Mouse (Mus musculus): ENCODE measurements around the gene Ppp1r13b. TPM values are rescaled to one million over a fixed set of nuclear protein-coding genes. Genes with fewer than 3 reads are reported as not detected.

Gene Ppp1r13b
- total and polyA plus RNA-seq, 3 experiments, result 0.42 to 2.0 (median 0.64) TPM

DNA sequence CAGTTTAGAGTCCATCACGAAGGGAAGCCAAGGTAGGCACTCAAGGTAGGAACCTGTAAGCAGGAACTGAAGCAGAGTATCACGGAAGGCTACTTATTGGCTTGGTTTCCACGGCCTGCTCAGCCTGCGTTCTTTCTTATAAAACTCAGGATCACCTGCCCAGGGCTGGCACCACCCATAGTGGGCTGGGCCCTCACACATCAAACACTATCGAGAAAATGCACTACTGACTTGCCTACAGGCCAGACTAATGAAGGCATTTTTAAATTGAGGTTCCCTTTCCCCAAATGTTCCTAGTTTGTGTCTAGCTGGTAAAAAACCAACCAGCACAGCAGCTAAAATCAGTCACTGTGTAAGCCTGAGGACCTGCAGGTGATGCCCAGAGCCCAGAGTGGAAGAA, 8.3 kb downstream of the Ppp1r13b start:
- no peaks in the 10 kb centered on the region for H3K27me3 ChIP-seq (replicated peaks)
- H3K4me3 ChIP-seq (replicated peaks in 1 of 3; ENCODE audit: low read depth in 2 of 3, low read length in 2 of 3, poor library complexity in 1 of 3), result no peak overlapping the region
- H3K79me2 ChIP-seq (replicated peaks; ENCODE audit: control insufficient read depth, extremely low read depth, insufficient read depth, poor library complexity, severe bottlenecking), result no peaks in the 10 kb centered on the region
- no peaks in the 10 kb centered on the region for H3K36me3 ChIP-seq (replicated peaks in 1 of 2; ENCODE audit: control insufficient read depth in 1 of 2, insufficient read depth in 1 of 2, low read length in 1 of 2)
- H3K9me3 ChIP-seq (replicated peaks; ENCODE audit: low read length), result no peaks in the 10 kb centered on the region
- no peak for DNase-seq (ENCODE audit: extremely low read depth)
- no peak overlapping the region for H3K27ac ChIP-seq (ENCODE audit: insufficient read depth, low read depth)
- dilution Hi-C loops (cut with MboI; ENCODE audit: extremely low pct_ligation_motif_present, extremely low pct_unique_long_range_greater_than_20kb, low sequenced_read_pairs), result no loop called here
- no peak overlapping the region for H3K9ac ChIP-seq (ENCODE audit: insufficient read depth, low read depth)
- H3K4me1 ChIP-seq (ENCODE audit: control insufficient read depth in 1 of 2, insufficient read depth in 2 of 2), result peaks cover 0 to 8% of the 10 kb centered on the region in 2 experiments; a peak in 1 of 4 replicates
- TF ChIP-seq CTCF (conservative IDR thresholded peaks at IDR 0.05 in 1 of 2, IDR thresholded peaks at IDR 0.05 in 1 of 2; ENCODE audit: low read depth in 2 of 2, low read length in 2 of 2) (no peak), MAX (IDR thresholded peaks at IDR 0.05; ENCODE audit: low read length) (no peak), SIN3A (IDR thresholded peaks at IDR 0.05; ENCODE audit: low read length) (no peak), POLR2A (IDR thresholded peaks at IDR 0.05; ENCODE audit: low read depth, low read length) (no peak), GABPA (IDR thresholded peaks at IDR 0.05; ENCODE audit: insufficient replicate concordance, low read depth, low read length) (no peak), CHD2 (IDR thresholded peaks at IDR 0.05; ENCODE audit: low read length) (no peak), ETS1 (conservative IDR thresholded peaks at IDR 0.05; ENCODE audit: low read depth, low read length) (no peak), TCF12 (IDR thresholded peaks at IDR 0.05; ENCODE audit: low read depth, low read length) (no peak)
- no peak overlapping the region for H3K4me2 ChIP-seq (ENCODE audit: insufficient read depth, low read depth, poor library complexity, severe bottlenecking)
- in situ Hi-C loops (cut with MboI; ENCODE audit: low pct_ligation_motif_present, low pct_unique_long_range_greater_than_20kb, low sequenced_read_pairs), result no loop called here

DNA sequence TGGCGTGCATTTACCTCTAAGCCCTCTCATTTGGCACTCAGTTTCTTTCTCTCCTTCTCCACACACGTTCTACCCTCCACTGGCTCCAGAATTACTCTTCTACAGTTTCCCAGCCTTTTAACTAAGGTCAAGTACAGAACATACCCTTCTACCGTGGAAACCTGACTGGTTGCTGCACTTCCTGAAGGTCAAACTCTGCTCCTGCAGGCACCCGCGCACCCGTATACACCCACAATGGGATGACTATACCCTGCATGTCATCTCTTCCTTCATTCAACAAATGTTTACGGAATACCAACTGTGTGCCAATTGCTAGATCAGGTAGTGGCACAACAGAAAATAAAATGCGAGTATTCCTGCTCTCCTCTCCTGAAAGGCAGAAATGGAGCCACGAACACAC, 9.2 kb downstream of the Ppp1r13b start:
- no peaks in the 10 kb centered on the region for H3K27me3 ChIP-seq (replicated peaks)
- no peaks in the 10 kb centered on the region for H3K9me3 ChIP-seq (replicated peaks; ENCODE audit: low read length)
- H3K4me2 ChIP-seq (ENCODE audit: insufficient read depth, low read depth, poor library complexity, severe bottlenecking), result no peak overlapping the region
- no peak overlapping the region for H3K9ac ChIP-seq (ENCODE audit: insufficient read depth, low read depth)
- H3K36me3 ChIP-seq (replicated peaks in 1 of 2; ENCODE audit: control insufficient read depth in 1 of 2, insufficient read depth in 1 of 2, low read length in 1 of 2), result no peaks in the 10 kb centered on the region
- no peak for DNase-seq (ENCODE audit: extremely low read depth)
- TF ChIP-seq MAX (IDR thresholded peaks at IDR 0.05; ENCODE audit: low read length), result no peak
- H3K4me1 ChIP-seq (ENCODE audit: control insufficient read depth in 1 of 2, insufficient read depth in 2 of 2), result peaks cover 0 to 8% of the 10 kb centered on the region in 2 experiments; a peak in 1 of 4 replicates
- H3K4me3 ChIP-seq (replicated peaks in 1 of 3; ENCODE audit: low read depth in 2 of 3, low read length in 2 of 3, poor library complexity in 1 of 3), result no peak overlapping the region
- no peak overlapping the region for H3K27ac ChIP-seq (ENCODE audit: insufficient read depth, low read depth)
- in situ Hi-C loops (cut with MboI; ENCODE audit: low pct_ligation_motif_present, low pct_unique_long_range_greater_than_20kb, low sequenced_read_pairs) (no loop called here), dilution Hi-C loops (cut with MboI; ENCODE audit: extremely low pct_ligation_motif_present, extremely low pct_unique_long_range_greater_than_20kb, low sequenced_read_pairs) (no loop called here)
- no peaks in the 10 kb centered on the region for H3K79me2 ChIP-seq (replicated peaks; ENCODE audit: control insufficient read depth, extremely low read depth, insufficient read depth, poor library complexity, severe bottlenecking)

DNA sequence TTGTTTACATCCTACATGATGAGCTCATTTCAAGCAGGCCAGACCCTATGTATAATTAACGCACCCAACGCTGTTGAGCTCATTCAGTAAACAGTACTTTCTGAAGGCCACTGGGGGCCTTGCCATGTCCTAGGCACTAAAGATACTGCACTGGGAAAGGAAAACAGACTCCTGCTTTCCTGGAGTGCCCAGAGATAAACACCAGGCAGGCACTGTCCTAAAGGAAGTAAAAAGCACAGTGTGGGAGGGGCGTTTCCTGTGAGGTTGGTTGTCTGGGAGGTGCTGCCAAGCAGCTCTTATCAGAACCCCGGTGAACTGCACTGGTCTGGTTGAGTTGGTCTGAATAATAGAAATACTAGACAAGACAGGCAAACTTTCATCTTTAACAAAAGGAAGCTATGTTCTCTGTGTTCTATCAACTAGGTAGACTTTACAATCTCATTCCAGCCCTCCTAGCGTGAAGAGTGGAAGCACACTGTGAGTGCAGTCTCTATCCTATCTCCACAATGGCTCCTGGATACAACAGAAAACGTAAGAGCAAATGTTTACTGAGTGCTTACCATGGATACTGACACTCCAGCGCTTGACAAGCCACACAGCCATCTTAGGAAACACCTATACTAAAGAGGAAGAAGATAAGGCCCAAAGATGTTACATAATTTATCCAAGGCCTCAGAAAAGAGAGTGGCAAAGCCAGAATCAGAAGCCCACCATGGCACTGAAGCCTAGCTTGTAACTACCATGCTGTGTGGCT, 10.8 kb downstream of the Ppp1r13b start:
- H3K4me1 ChIP-seq (ENCODE audit: control insufficient read depth in 1 of 2, insufficient read depth in 2 of 2), result peaks cover 0 to 8% of the 10 kb centered on the region in 2 experiments; a peak in 1 of 4 replicates
- in situ Hi-C loops (cut with MboI; ENCODE audit: low pct_ligation_motif_present, low pct_unique_long_range_greater_than_20kb, low sequenced_read_pairs), result no loop called here
- dilution Hi-C loops (cut with MboI; ENCODE audit: extremely low pct_ligation_motif_present, extremely low pct_unique_long_range_greater_than_20kb, low sequenced_read_pairs), result no loop called here
- no peak overlapping the region for H3K4me2 ChIP-seq (ENCODE audit: insufficient read depth, low read depth, poor library complexity, severe bottlenecking)
- H3K27me3 ChIP-seq (replicated peaks), result no peaks in the 10 kb centered on the region
- H3K4me3 ChIP-seq (replicated peaks in 1 of 3; ENCODE audit: low read depth in 2 of 3, low read length in 2 of 3, poor library complexity in 1 of 3), result no peak overlapping the region
- no peak overlapping the region for H3K9ac ChIP-seq (ENCODE audit: insufficient read depth, low read depth)
- TF ChIP-seq ZNF384 (IDR thresholded peaks at IDR 0.05; ENCODE audit: low read depth, low read length), result no peak
- TF ChIP-seq ZKSCAN1 (IDR thresholded peaks at IDR 0.05; ENCODE audit: borderline replicate concordance, low read depth, low read length), result no peak
- TF ChIP-seq MXI1 (IDR thresholded peaks at IDR 0.05; ENCODE audit: low read depth, low read length), result no peak
- no peak for TF ChIP-seq MAFK (IDR thresholded peaks at IDR 0.05; ENCODE audit: insufficient replicate concordance, low read length)
- TF ChIP-seq CHD1 (IDR thresholded peaks at IDR 0.05; ENCODE audit: low read depth, low read length), result no peak
- TF ChIP-seq ZMIZ1 (IDR thresholded peaks at IDR 0.05; ENCODE audit: low read depth, low read length), result no peak
- TF ChIP-seq MYC (IDR thresholded peaks at IDR 0.05; ENCODE audit: low read depth, low read length), result no peak
- no peak for TF ChIP-seq RCOR1 (conservative IDR thresholded peaks at IDR 0.05; ENCODE audit: low read depth, low read length)
- TF ChIP-seq RAD21 (IDR thresholded peaks at IDR 0.05; ENCODE audit: low read depth, low read length), result no peak
- no peak for TF ChIP-seq POLR2AphosphoS2 (IDR thresholded peaks at IDR 0.05; ENCODE audit: low read depth, low read length)
- no peak for TF ChIP-seq MAX (IDR thresholded peaks at IDR 0.05; ENCODE audit: low read length)
- no peak for TF ChIP-seq NRF1 (IDR thresholded peaks at IDR 0.05; ENCODE audit: low read depth, low read length)
- TF ChIP-seq HCFC1 (IDR thresholded peaks at IDR 0.05; ENCODE audit: low read depth, low read length), result no peak
- no peaks in the 10 kb centered on the region for H3K36me3 ChIP-seq (replicated peaks in 1 of 2; ENCODE audit: control insufficient read depth in 1 of 2, insufficient read depth in 1 of 2, low read length in 1 of 2)
- no peak for DNase-seq (ENCODE audit: extremely low read depth)
- H3K79me2 ChIP-seq (replicated peaks; ENCODE audit: control insufficient read depth, extremely low read depth, insufficient read depth, poor library complexity, severe bottlenecking), result no peaks in the 10 kb centered on the region
- H3K27ac ChIP-seq (ENCODE audit: insufficient read depth, low read depth), result no peak overlapping the region
- H3K9me3 ChIP-seq (replicated peaks; ENCODE audit: low read length), result no peaks in the 10 kb centered on the region

Data from CH12.LX (cell line).